Mouse (Mus musculus) left cerebral cortex, postnatal 36 days (tissue): Measurements from ENCODE around the gene Midn. TPM values are rescaled to one million over a fixed set of nuclear protein-coding genes. Genes with fewer than 3 reads are reported as not detected.

Experiments used
- total RNA-seq, 2 experiments: library from RNA; stranded (reverse); gene quantifications; 2 replicates each; pipeline ENCODE4 v1.2.3; 2021

Gene Midn
- total RNA-seq, 2 experiments from 2014 or later = 76.2 to 78.8 TPM

Other genes with a start within 250 kb of the Midn start
- gene Med16, start 239.3 kb upstream of the Midn start, total RNA-seq = 10 to 100 TPM; 53.2 to 60.6 TPM
- not detected for gene Gm26602, start 237.4 kb upstream of the Midn start, total RNA-seq
- gene Kiss1r, start 231.3 kb upstream of the Midn start, total RNA-seq = 1 to 10 TPM; 6.7 to 8.2 TPM
- gene R3hdm4, start 227.1 kb upstream of the Midn start, total RNA-seq = 100 to 1,000 TPM; 349 to 368 TPM
- 1 to 10 TPM; 6.3 to 6.5 TPM for gene Arid3a, start 221.2 kb upstream of the Midn start, total RNA-seq
- 10 to 100 TPM; 44.2 to 46.3 TPM for gene Wdr18, start 188.1 kb upstream of the Midn start, total RNA-seq
- gene Grin3b, start 177.6 kb upstream of the Midn start, total RNA-seq = under 1 TPM in 1 of 2 experiments, not detected in 1; 0.10 TPM
- gene Tmem259, start 163.9 kb upstream of the Midn start, total RNA-seq = 100 to 1,000 TPM; 122 TPM
- gene Cnn2, start 159.7 kb upstream of the Midn start, total RNA-seq = 1 to 10 TPM; 4.7 to 7.6 TPM
- gene Abca7, start 151.8 kb upstream of the Midn start, total RNA-seq = 10 to 100 TPM; 10.3 to 13.0 TPM
- 1 to 10 TPM; 3.3 to 5.3 TPM for gene Arhgap45, start 131.6 kb upstream of the Midn start, total RNA-seq
- 10 to 100 TPM; 69.2 to 83.6 TPM for gene Polr2e, start 108.5 kb upstream of the Midn start, total RNA-seq
- 100 to 1,000 TPM; 468 to 559 TPM for gene Gpx4, start 101.1 kb upstream of the Midn start, total RNA-seq
- 10 to 100 TPM; 14.5 to 25.5 TPM for gene Sbno2, start 42.7 kb upstream of the Midn start, total RNA-seq
- gene Stk11, start 32.5 kb upstream of the Midn start, total RNA-seq = 100 to 1,000 TPM in 1 of 2 experiments, 10 to 100 TPM in 1; 94.4 to 100 TPM
- gene Atp5d, start 9.6 kb upstream of the Midn start, total RNA-seq = 100 to 1,000 TPM; 334 to 384 TPM
- 100 to 1,000 TPM; 431 to 463 TPM for gene Cbarp, start 7.4 kb upstream of the Midn start, total RNA-seq
- gene Cirbp, start 17.7 kb downstream of the Midn start, total RNA-seq = 10 to 100 TPM; 94.7 to 96.7 TPM
- 1 to 10 TPM; 7.5 to 7.6 TPM for gene 1600002K03Rik, start 24.7 kb downstream of the Midn start, total RNA-seq
- gene Efna2, start 31.2 kb downstream of the Midn start, total RNA-seq = 1 to 10 TPM; 8.9 to 9.0 TPM
- gene Mum1, start 78.2 kb downstream of the Midn start, total RNA-seq = 10 to 100 TPM; 35.9 to 43.8 TPM
- gene Ndufs7, start 100.8 kb downstream of the Midn start, total RNA-seq = 100 to 1,000 TPM; 185 to 213 TPM
- 10 to 100 TPM; 22.5 to 43.9 TPM for gene Gamt, start 112.7 kb downstream of the Midn start, total RNA-seq
- 10 to 100 TPM; 71.7 to 99.0 TPM for gene Dazap1, start 113.2 kb downstream of the Midn start, total RNA-seq
- gene Rps15, start 144.2 kb downstream of the Midn start, total RNA-seq = 100 to 1,000 TPM; 799 to 946 TPM
- gene Apc2, start 147.7 kb downstream of the Midn start, total RNA-seq = 100 to 1,000 TPM; 105 to 116 TPM
- 10 to 100 TPM; 26.6 to 30.1 TPM for gene 2310011J03Rik, start 172.3 kb downstream of the Midn start, total RNA-seq
- gene Pcsk4, start 181.2 kb downstream of the Midn start, total RNA-seq = 1 to 10 TPM; 4.9 to 6.2 TPM
- gene Reep6, start 181.7 kb downstream of the Midn start, total RNA-seq = 10 to 100 TPM; 10.6 to 11.5 TPM
- 10 to 100 TPM in 1 of 2 experiments, 1 to 10 TPM in 1; 7.5 to 10.0 TPM for gene Adamtsl5, start 200.1 kb downstream of the Midn start, total RNA-seq
- gene Plk5, start 208.2 kb downstream of the Midn start, total RNA-seq = 10 to 100 TPM; 16.9 to 33.1 TPM
- gene Mex3d, start 239.4 kb downstream of the Midn start, total RNA-seq = 10 to 100 TPM; 18.1 to 23.4 TPM